Mouse (Mus musculus) cerebellum, adult 9-10 months (tissue): Measurements from ENCODE around the gene Tor4a.

ENCODE experiments used
- DNase-seq: peaks from one replicate; pipeline ENCODE4 v3.0.0; 2022

The Tor4a gene

DNA sequence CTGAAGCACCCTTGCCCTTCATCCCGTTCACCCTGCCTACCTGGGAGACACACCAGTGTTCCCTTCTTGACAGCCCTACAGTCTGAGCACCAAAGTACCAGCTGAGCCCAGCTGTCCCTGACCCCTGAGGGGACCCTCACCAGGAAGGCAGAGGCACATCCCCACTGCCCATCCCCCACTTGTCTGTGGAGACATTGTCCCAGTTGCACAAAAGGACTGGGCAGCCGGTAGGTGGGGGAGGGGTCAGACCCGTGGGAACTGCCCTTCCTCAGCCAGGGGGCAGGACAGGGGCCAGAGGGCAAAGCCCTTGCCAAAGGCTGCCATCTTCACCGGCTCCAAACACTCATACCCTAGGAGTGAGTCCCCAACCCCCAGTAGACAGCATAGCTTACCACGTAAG lies 26.9 kb downstream of the Tor4a start:
- no peak for DNase-seq

DNA sequence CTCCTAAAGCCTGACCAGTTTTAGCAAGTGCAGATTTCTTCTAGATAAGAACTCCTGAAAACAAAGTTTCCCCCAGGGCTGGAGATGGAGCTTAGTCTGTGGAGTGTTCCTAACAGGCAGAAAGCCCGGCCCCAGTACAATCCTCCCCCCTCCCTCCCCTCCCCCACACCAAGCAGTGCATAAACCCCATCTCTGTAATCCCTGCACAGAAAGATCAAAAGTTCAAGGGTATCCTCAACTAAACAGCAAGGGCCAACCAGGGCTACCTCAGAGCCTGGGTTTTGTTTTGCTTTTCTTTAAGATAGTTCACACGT lies 28.1 kb downstream of the Tor4a start:
- no peak for DNase-seq

GRCm38 (mm10) chr2:25167919-25168664 lies 28.6 kb downstream of the Tor4a start:
- no peak for DNase-seq

- DNase-seq, result no peak
Observed at GRCm38 (mm10) chr2:25167481-25167880, 29.2 kb downstream of the Tor4a start.

DNA sequence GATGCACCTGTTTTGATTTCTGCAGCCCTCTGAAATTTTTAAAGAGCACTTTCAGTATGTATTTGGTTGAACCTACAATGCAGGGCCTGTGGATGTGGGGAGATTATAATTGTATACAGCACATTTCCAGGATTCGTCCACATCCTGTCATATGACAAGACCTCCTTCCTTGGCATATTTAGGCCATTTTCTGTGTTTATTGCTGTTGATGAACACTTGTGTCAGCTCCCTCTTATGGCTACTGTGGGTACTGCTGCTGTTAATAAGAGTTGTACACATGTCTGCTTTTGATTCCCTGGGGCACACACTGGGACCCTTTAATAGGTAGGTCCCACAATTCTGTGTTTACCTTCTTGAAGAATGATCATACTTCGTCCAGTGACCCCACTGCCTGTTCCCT lies 39.0 kb downstream of the Tor4a start:
- DNase-seq, result no peak

- DNase-seq, result no peak
Observed at GRCm38 (mm10) chr2:25156990-25157389, 39.7 kb downstream of the Tor4a start.

- no peak for DNase-seq
Observed at GRCm38 (mm10) chr2:25156177-25156576, 40.5 kb downstream of the Tor4a start.

- no peak for DNase-seq
Observed at GRCm38 (mm10) chr2:25151280-25151956, 45.3 kb downstream of the Tor4a start.

- DNase-seq, result no peak
Observed at GRCm38 (mm10) chr2:25149643-25150042, 47.0 kb downstream of the Tor4a start.

- DNase-seq, result no peak
Observed at GRCm38 (mm10) chr2:25147892-25148291, 48.8 kb downstream of the Tor4a start.

- no peak for DNase-seq
Observed at GRCm38 (mm10) chr2:25147398-25147797, 49.3 kb downstream of the Tor4a start.

DNA sequence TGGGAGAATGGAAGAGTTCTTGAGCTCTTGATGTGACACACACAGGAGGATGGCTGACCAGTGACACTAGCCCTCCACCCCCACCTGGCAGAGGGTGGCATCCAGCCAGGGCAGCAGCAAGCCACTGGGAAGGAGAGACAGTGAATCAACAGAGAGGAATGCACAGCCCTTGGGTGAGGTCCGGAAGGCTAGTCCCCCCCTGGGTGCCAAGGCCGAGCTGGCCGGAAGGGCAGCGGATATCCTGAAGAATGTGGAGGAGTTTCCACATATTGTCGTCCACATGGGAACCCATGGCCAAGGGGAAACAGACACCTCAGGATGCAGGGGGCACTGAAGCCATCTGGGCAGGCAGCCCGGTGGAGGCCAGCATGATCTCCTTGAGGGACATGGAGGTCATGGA lies 51.3 kb downstream of the Tor4a start:
- no peak for DNase-seq
